Mouse (Mus musculus): Measurements from ENCODE around the gene Gm20517. TPM values are rescaled to one million over a fixed set of nuclear protein-coding genes. Genes with fewer than 3 reads are reported as not detected.

Gm20517 gene
- polyA plus RNA-seq (2015; fragmentation: Nextera tagmentation; extraction: Ambion mirVana): 0.99 and 2.4 TPM in 2 replicates

DNA sequence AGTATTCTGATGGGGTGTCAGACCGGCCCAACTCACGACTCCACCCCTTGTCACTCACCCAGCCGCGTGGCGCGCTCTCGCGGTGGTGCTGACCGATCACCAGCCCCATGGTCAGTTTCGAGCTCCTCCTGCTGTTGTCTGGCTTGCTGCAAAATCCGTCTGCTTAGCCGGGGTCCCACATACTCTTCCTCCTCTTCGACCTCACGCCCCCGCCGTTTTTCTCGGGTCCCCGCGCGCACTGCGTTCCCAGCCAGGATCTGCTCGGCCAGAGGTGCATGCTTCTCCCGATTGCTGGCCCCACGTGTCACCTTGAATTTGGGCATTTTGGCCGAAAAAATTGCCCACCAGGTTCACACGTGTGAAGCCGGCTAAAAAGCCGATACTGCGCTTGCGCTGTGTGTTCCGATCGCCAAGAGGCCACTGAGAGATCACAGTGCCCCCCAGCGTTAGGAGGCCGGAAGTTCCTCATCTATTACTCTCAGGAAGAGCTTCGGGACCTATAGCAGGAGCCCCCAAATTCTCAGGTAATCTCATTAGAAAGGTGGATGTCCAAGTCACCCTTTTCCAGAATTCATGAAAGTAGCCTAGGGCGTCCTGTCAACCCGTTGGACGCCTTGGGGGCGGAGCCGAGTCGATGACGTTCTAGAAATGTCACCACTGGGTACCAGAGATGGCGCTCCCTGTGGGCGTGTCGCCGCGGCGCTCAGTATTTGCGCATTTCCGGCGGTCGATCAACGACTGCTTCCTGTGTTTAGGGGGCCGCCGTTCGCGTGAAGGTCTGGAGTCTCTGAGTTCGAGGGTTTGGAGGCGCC is at the start of gene Gm20517, which contains the start of the genes Bysl and Med20:
Gene Gm20517 (plus strand): TSS at position 741 of the 812 bp plus-strand sequence.
Gene Bysl (minus strand): TSS at position 644 of the 812 bp plus-strand sequence.
Gene Med20 (plus strand): TSS at position 734 of the 812 bp plus-strand sequence.
- no peaks in the 10 kb centered on the region for H3K27me3 ChIP-seq
- peak within 1 kb of the TSS; percentile 82 for H3K4me3 ChIP-seq
- H3K4me1 ChIP-seq: peaks cover 24% of the 10 kb centered on the region
- WGBS: under 1% methylated on average over 59 of the region's 59 CpGs
- peak; percentile 91 for ATAC-seq (ENCODE audit: insufficient number of reproducible peaks, low FRiP score, low TSS enrichment, low read depth)
- H3K4me2 ChIP-seq: peak within 1 kb of the TSS; percentile 77
- H3K9me3 ChIP-seq: no peaks in the 10 kb centered on the region
- H3K36me3 ChIP-seq: peaks cover 50% of the 10 kb centered on the region
- H3K9ac ChIP-seq: peak within 1 kb of the TSS; percentile 65
- H3K27ac ChIP-seq: peak within 1 kb of the TSS; percentile 81

DNA sequence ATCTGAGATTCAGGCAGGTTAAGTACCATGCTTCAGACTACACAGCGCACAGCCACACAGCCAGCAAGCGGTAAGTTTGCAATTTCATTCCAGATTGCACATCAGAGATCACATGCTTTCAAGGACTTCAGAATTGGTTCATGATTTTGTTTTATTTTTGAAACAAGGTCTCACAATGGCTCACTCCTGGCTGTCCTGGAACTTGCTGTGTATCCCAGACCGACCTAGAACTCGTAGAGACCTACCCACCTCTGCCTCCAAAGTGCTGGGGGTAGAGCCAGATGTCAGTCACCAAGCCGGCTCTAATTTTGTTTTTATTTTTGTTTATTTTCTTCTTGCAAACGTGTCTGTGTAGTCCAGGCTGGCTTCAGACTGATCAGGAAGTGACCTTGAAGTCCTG is 48.5 kb upstream of the Gm20517 start:
- WGBS: 80% methylated on average over 6 of the region's 6 CpGs
- ATAC-seq (ENCODE audit: insufficient number of reproducible peaks, low FRiP score, low TSS enrichment, low read depth): no peak
- no peak overlapping the region for H3K27ac ChIP-seq
- H3K4me2 ChIP-seq: no peak overlapping the region
- H3K27me3 ChIP-seq: no peaks in the 10 kb centered on the region
- no peaks in the 10 kb centered on the region for H3K36me3 ChIP-seq
- no peaks in the 10 kb centered on the region for H3K9me3 ChIP-seq
- no peak overlapping the region for H3K4me3 ChIP-seq
- no peaks in the 10 kb centered on the region for H3K4me1 ChIP-seq
- H3K9ac ChIP-seq: no peak overlapping the region

DNA sequence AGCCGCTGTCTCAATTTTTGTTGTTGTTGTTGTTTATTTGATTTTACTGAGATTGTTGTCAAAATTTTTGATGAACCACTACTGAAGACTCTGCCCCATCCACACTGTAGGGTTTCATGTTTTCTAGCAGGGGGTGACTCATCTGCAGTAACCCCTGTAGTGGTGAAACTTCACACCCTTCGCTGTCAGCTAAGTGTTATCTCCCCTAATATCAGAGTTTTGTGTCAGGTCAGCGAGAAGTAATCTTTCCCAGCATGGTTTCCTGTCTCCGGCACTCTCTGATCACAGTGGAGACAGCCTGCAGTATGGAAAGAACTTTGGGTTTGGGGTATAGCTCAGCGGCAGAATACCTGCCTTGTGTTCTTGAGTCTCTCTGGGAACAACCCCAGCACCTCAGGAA is 46.8 kb upstream of the Gm20517 start:
- ATAC-seq (ENCODE audit: insufficient number of reproducible peaks, low FRiP score, low TSS enrichment, low read depth): no peak
- Histone ChIP-seq H3K27me3 (no peaks in the 10 kb centered on the region), H3K4me1 (no peaks in the 10 kb centered on the region), H3K27ac (no peak overlapping the region), H3K36me3 (no peaks in the 10 kb centered on the region), H3K9me3 (no peaks in the 10 kb centered on the region), H3K9ac (no peak overlapping the region), H3K4me3 (no peak overlapping the region), H3K4me2 (no peak overlapping the region)
- WGBS: 77% methylated on average over 5 of the region's 5 CpGs

DNA sequence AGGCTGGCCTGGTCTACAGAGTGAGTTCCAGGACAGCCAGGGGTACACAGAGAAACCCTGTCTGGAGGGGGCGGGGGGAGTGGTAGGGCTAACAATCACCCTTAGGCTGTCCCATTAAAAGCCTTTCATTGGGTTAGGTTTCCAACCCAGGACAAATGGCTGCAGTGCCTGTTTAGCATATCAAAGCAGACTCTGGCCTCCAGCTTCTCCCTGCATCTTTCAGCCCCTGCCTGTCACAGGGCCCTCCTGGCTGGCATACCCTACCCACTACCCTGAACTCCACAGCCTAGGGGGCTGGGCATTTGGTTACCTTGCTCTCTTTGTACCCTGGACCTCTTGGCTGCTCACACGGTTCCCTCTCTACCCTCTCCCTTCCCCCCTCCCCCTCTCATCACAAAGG is 45.3 kb upstream of the Gm20517 start:
- no peaks in the 10 kb centered on the region for H3K9me3 ChIP-seq
- no peak overlapping the region for H3K4me2 ChIP-seq
- H3K4me3 ChIP-seq: no peak overlapping the region
- 37% methylated on average over 2 of the region's 2 CpGs for WGBS
- H3K9ac ChIP-seq: no peak overlapping the region
- no peaks in the 10 kb centered on the region for H3K36me3 ChIP-seq
- no peaks in the 10 kb centered on the region for H3K4me1 ChIP-seq
- no peaks in the 10 kb centered on the region for H3K27me3 ChIP-seq
- no peak overlapping the region for H3K27ac ChIP-seq
- ATAC-seq (ENCODE audit: insufficient number of reproducible peaks, low FRiP score, low TSS enrichment, low read depth): no peak

DNA sequence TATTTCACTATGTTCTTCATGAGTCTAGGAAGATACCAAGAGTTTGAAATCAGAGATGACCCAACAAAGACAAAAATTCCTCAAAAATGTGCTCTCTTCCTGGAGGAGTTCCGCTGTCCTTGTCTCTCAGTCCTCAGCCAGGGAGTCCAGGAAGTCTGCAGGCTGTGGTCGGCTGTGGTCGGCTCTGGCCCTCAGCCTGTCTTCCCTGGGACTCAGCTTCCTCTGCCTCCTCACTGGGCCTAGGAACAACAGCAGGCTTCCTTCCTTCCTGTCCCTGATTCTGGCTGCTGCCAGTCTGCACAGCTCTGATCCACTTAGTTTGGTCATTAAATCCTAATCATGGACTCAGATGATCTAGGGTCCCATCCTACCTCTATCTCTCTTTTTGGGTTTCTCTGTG is 44.1 kb upstream of the Gm20517 start:
- no peaks in the 10 kb centered on the region for H3K36me3 ChIP-seq
- peaks cover 8% of the 10 kb centered on the region for H3K4me1 ChIP-seq
- 73% methylated on average over 3 of the region's 3 CpGs for WGBS
- H3K4me3 ChIP-seq: no peak overlapping the region
- H3K9ac ChIP-seq: no peak overlapping the region
- H3K9me3 ChIP-seq: no peaks in the 10 kb centered on the region
- no peak overlapping the region for H3K4me2 ChIP-seq
- H3K27ac ChIP-seq: no peak overlapping the region
- no peaks in the 10 kb centered on the region for H3K27me3 ChIP-seq
- ATAC-seq (ENCODE audit: insufficient number of reproducible peaks, low FRiP score, low TSS enrichment, low read depth): no peak

DNA sequence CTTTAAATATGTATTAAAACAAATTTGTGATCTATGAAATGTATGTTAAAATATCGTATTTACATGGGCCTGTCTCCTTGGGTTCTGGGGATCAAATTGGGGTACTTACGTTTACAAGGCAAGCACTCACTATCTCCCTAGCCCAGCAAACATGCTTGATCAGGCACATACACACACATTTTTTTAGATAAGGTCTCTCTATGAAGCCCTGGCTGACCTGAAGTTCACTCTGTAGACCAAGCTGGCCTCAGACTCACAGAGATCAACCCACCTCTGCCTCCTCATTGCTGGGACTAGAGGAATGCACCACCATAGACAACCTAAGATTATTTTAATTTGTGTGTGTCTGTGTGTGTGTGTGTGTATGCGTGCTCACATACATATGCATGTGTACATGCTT is 43.0 kb upstream of the Gm20517 start:
- peaks cover 10% of the 10 kb centered on the region for H3K4me1 ChIP-seq
- H3K9me3 ChIP-seq: no peaks in the 10 kb centered on the region
- no peak overlapping the region for H3K4me3 ChIP-seq
- ATAC-seq (ENCODE audit: insufficient number of reproducible peaks, low FRiP score, low TSS enrichment, low read depth): no peak
- H3K27me3 ChIP-seq: no peaks in the 10 kb centered on the region
- no peak overlapping the region for H3K4me2 ChIP-seq
- no peaks in the 10 kb centered on the region for H3K36me3 ChIP-seq
- H3K27ac ChIP-seq: no peak overlapping the region
- WGBS: 95% methylated on average over 3 of the region's 3 CpGs
- no peak overlapping the region for H3K9ac ChIP-seq

DNA sequence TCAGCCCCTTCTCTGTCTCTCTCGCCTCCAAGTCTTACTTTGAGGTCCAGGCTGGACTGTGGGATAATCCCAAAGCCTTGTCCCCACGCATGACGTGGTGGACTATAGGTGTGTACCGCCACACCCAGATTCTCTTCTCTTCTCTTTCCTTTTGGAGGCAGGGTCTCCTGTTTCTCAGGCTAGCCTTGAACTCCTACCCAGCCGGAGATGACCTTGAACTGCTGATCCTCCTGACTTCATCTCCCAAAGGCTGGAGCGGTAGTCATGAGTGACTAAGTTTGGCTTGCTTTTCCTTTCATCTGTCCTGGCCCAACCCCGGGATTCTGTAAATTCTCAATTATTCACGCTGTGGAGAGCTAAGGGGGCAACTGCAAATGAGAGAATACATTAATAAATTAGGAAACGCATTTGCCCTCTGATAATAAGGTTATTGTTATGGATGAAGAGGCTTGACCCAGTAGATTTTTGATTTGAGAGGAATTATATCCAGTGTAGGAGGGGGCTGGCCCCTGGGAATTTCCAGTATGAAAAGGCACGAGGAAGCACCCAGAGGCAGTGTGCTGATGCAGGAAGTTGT is 42.4 kb upstream of the Gm20517 start:
- no peaks in the 10 kb centered on the region for H3K36me3 ChIP-seq
- WGBS: 88% methylated on average over 10 of the region's 10 CpGs
- no peak overlapping the region for H3K4me3 ChIP-seq
- H3K9me3 ChIP-seq: no peaks in the 10 kb centered on the region
- peaks cover 10% of the 10 kb centered on the region for H3K4me1 ChIP-seq
- no peak overlapping the region for H3K27ac ChIP-seq
- no peak overlapping the region for H3K4me2 ChIP-seq
- H3K27me3 ChIP-seq: no peaks in the 10 kb centered on the region
- ATAC-seq (ENCODE audit: insufficient number of reproducible peaks, low FRiP score, low TSS enrichment, low read depth): no peak
- H3K9ac ChIP-seq: no peak overlapping the region

DNA sequence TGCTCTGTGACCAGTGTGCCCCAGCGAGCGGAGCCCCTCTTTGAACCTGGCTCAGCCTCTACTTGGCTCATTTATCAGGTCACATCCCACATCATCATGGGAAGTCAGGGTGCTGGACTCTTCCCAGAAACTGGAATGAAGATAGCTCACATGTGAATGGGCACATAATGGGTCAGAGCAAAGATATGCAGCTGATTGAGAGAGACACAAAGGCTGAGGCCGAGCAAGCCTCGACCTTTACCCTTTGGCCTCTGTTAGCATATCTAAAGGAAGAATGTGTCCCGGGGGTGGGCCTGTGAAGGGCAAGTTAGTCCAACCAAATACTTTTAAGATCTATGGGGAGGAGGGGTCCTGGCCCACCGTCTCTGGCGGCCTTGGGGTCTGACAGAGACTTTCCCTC is 39.8 kb upstream of the Gm20517 start:
- WGBS: 58% methylated on average over 7 of the region's 7 CpGs
- no peak for ATAC-seq (ENCODE audit: insufficient number of reproducible peaks, low FRiP score, low TSS enrichment, low read depth)
- Histone ChIP-seq H3K27me3 (no peaks in the 10 kb centered on the region), H3K9me3 (no peaks in the 10 kb centered on the region), H3K4me1 (peaks cover 13% of the 10 kb centered on the region), H3K36me3 (no peaks in the 10 kb centered on the region), H3K27ac (peak overlapping the region; percentile 75), H3K9ac (no peak overlapping the region), H3K4me3 (no peak overlapping the region), H3K4me2 (no peak overlapping the region)

DNA sequence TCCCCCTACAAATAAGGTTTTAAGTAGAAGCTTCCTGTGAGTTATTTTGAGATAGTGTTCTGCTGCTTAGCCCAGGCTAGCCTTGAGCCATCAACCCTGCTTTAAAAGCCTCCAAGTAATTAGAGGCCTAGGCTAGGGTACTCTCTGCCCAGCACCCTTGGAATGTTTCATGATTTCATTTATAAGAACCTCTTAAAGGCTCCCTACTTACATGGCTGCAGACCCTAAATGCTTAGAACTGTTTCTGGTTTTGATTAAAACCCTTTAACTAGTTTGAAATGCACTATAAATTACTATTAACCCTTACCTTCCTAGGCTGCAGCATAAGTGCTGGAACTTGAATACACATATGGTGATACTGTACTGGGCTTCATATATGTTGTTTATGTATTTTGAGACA is 39.0 kb upstream of the Gm20517 start:
- peak overlapping the region; percentile 75 for H3K27ac ChIP-seq
- no peak overlapping the region for H3K4me2 ChIP-seq
- H3K27me3 ChIP-seq: no peaks in the 10 kb centered on the region
- no peak; the same call in 1 of the 2 replicates for ATAC-seq (ENCODE audit: insufficient number of reproducible peaks, low FRiP score, low TSS enrichment, low read depth)
- H3K9me3 ChIP-seq: no peaks in the 10 kb centered on the region
- H3K4me3 ChIP-seq: no peak overlapping the region
- no peak overlapping the region for H3K9ac ChIP-seq
- peaks cover 13% of the 10 kb centered on the region for H3K4me1 ChIP-seq
- H3K36me3 ChIP-seq: no peaks in the 10 kb centered on the region

DNA sequence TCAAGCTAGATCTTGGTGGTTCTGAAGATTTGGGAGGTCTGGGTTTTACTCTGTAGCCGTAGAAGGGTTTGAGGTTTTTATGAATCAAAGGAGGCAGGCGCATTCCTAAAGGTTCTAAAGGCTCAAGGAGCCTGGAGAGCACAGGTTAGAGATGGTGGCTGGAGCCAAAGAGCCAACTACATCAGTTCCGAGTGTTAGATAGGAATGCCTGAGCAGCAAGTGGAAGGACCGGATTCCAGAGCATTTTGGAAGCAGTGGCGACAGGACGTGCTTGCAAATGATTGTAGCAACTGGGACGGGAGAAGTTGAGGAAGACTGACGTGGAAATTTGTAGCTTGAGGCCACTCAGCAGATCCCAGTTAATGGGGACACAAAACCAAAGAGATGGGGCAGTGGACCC is 37.4 kb upstream of the Gm20517 start:
- Histone ChIP-seq H3K9ac (no peak overlapping the region), H3K4me1 (peaks cover 13% of the 10 kb centered on the region), H3K36me3 (no peaks in the 10 kb centered on the region), H3K4me3 (no peak overlapping the region), H3K4me2 (no peak overlapping the region), H3K9me3 (no peaks in the 10 kb centered on the region), H3K27me3 (no peaks in the 10 kb centered on the region), H3K27ac (no peak overlapping the region)
- 52% methylated on average over 8 of the region's 8 CpGs for WGBS
- no peak for ATAC-seq (ENCODE audit: insufficient number of reproducible peaks, low FRiP score, low TSS enrichment, low read depth)

DNA sequence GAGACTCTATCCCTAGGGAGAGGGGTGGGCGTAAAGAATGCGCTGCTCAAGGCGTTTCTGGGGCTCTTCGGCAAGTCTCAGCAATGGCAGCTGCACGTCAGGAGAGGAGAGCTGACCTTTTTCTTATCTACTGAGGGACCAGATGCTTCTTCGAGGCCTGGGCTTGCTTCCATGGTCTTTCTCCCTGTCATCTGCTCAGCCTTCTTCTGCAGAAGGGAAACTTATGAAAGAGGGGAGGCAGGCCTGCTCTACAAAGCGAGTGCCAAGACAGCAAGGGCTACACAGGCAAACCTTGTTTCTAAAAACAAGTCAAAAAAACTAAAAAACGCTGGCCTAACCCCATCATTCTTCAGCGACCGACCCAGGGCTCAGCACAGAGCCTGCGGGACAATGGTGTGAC is 36.6 kb upstream of the Gm20517 start:
- Histone ChIP-seq H3K4me3 (no peak overlapping the region), H3K4me2 (no peak overlapping the region), H3K27ac (no peak overlapping the region), H3K36me3 (no peaks in the 10 kb centered on the region), H3K9ac (no peak overlapping the region), H3K9me3 (no peaks in the 10 kb centered on the region), H3K27me3 (no peaks in the 10 kb centered on the region), H3K4me1 (peaks cover 13% of the 10 kb centered on the region)
- no peak for ATAC-seq (ENCODE audit: insufficient number of reproducible peaks, low FRiP score, low TSS enrichment, low read depth)
- WGBS: 60% methylated on average over 11 of the region's 11 CpGs

DNA sequence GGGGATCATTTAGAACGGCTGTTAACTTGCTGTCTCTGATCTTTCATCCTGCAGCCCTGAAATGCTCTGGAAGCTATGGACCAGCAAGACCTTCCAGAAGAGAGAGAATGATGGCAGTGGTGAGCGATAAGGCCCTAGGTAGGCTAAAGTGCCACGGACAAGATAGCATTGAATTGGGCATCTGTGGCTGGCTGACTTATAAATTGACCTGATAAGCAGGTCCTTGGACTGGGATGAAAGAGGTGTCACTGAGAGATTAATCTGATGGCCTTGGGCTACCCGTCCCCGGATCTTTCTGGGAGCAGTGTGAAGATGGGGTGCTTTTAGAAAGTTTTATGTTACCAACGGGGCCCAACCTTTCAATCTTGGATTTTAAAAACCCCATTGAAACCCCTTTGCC is 32.7 kb upstream of the Gm20517 start:
- no peak overlapping the region for H3K4me3 ChIP-seq
- 0 out of 2 replicates have a peak, but pooled peaks cover 3% of the 10 kb centered on the region for H3K4me1 ChIP-seq
- no peaks in the 10 kb centered on the region for H3K36me3 ChIP-seq
- no peaks in the 10 kb centered on the region for H3K27me3 ChIP-seq
- 77% methylated on average over 6 of the region's 6 CpGs for WGBS
- H3K9me3 ChIP-seq: no peaks in the 10 kb centered on the region
- no peak overlapping the region for H3K4me2 ChIP-seq
- no peak for ATAC-seq (ENCODE audit: insufficient number of reproducible peaks, low FRiP score, low TSS enrichment, low read depth)
- no peak overlapping the region for H3K9ac ChIP-seq
- no peak overlapping the region for H3K27ac ChIP-seq
